In genomic region chr12:111500725-111501124, GRCm38 (mm10) we compare ENCODE assay signal across 12 mouse cellular contexts. TPM values are rescaled to one million over a fixed set of nuclear protein-coding genes. Genes with fewer than 3 reads are reported as not detected.
DNase-seq lines count a peak whose midpoint lies in the region; ATAC-seq and TF ChIP-seq lines count a peak whose summit lies in the region.
"Had no signal": no experiment of that assay in that cellular context is flagged by ENCODE, and none has a peak within 500 bp of the region (broad histone marks: within the 10 kb centered on the region; RNA-seq: fewer than 3 reads in every experiment).

No protein-coding gene starts in this region.

- H3K4me1 ChIP-seq in ES-E14 (ENCODE audit: control insufficient read depth in 2 of 2, insufficient read depth in 2 of 2, low read length in 2 of 2, poor library complexity in 1 of 2) = peaks cover 9 to 22% of the 10 kb centered on the region in 2 experiments; a peak in 3 of 4 replicates
- peaks cover 11% of the 10 kb centered on the region for H3K4me1 ChIP-seq in forebrain, embryonic 15.5 days
- H3K4me1 ChIP-seq in midbrain, embryonic 14.5 days (ENCODE audit: control insufficient read depth, insufficient read depth, low read length) = 0 out of 2 replicates have a peak, but pooled peaks cover 5% of the 10 kb centered on the region

- ATAC-seq in forebrain, embryonic 15.5 days (replicated peaks) = 0 out of 2 replicates have a peak, but pooled peaks have one; percentile 48
- ATAC-seq in midbrain, embryonic 14.5 days (ENCODE audit: low FRiP score, low TSS enrichment) = peak; percentile 46; the same call in 1 of the 2 replicates
- ATAC-seq in megakaryocyte, adult 5-6 weeks (ENCODE audit: poor library complexity, severe bottlenecking) = no peak
- ATAC-seq: Patski had no signal

- peak; percentile 82 for DNase-seq in ES-E14 (ENCODE audit: low read depth, low spot score)
- DNase-seq in brain, adult 2 months (ENCODE audit: low read depth, low spot score) = peak; percentile 79
- peak; percentile 73 for DNase-seq in midbrain, embryonic 14.5 days
- no peak for DNase-seq in adrenal gland, adult 18-20 months (ENCODE audit: low spot score in 2 of 2)
- no peak for DNase-seq in left cerebral cortex, adult 8-10 months (ENCODE audit: low spot score in 2 of 2)
- no peak for DNase-seq in cerebellum, postnatal 14 days
- DNase-seq: lung, adult 2 months had no signal

- no peaks in the 10 kb centered on the region for H3K36me3 ChIP-seq in ES-E14 (ENCODE audit: control insufficient read depth, insufficient read depth, low read length, poor library complexity, severe bottlenecking)
- H3K36me3 ChIP-seq in forebrain, embryonic 15.5 days = no peaks in the 10 kb centered on the region
- no peaks in the 10 kb centered on the region for H3K36me3 ChIP-seq in midbrain, embryonic 14.5 days (ENCODE audit: control insufficient read depth, insufficient read depth, low read length)

- WGBS in forebrain, embryonic 15.5 days = 11% methylated on average over 5 of the region's 5 CpGs
- 10% methylated on average over 5 of the region's 5 CpGs for WGBS in midbrain, embryonic 14.5 days

- 0 out of 2 replicates have a peak overlapping the region, but pooled peaks have one; percentile 22 for H3K4me2 ChIP-seq in forebrain, embryonic 15.5 days (replicated peaks)
- H3K4me2 ChIP-seq in midbrain, embryonic 14.5 days (ENCODE audit: low read length) = peak overlapping the region; percentile 24

- H3K27ac ChIP-seq in ES-E14 (ENCODE audit: insufficient read depth, low read depth, low read length, poor library complexity, severe bottlenecking) = no peak overlapping the region
- no peak overlapping the region for H3K27ac ChIP-seq in forebrain, embryonic 15.5 days (replicated peaks)
- peak overlapping the region; percentile 15; the same call in 1 of the 2 replicates for H3K27ac ChIP-seq in midbrain, embryonic 14.5 days (replicated peaks; ENCODE audit: low read depth, low read length)

- H3K9me3 ChIP-seq in ES-E14 (ENCODE audit: control insufficient read depth, insufficient read depth, low read depth, low read length) = no peaks in the 10 kb centered on the region
- H3K9me3 ChIP-seq in forebrain, embryonic 15.5 days = no peaks in the 10 kb centered on the region
- H3K9me3 ChIP-seq in midbrain, embryonic 14.5 days (ENCODE audit: control insufficient read depth, low read length) = no peaks in the 10 kb centered on the region

- H3K27me3 ChIP-seq in forebrain, embryonic 15.5 days = no peaks in the 10 kb centered on the region
- H3K27me3 ChIP-seq in midbrain, embryonic 14.5 days (ENCODE audit: control insufficient read depth, insufficient read depth, low read length) = no peaks in the 10 kb centered on the region
- H3K27me3 ChIP-seq: Patski had no signal

- no peak overlapping the region for H3K9ac ChIP-seq in ES-E14 (ENCODE audit: insufficient read depth, low read depth, low read length, poor library complexity, severe bottlenecking)
- H3K9ac ChIP-seq in forebrain, embryonic 15.5 days (replicated peaks) = no peak overlapping the region
- H3K9ac ChIP-seq in midbrain, embryonic 14.5 days (replicated peaks; ENCODE audit: low read length) = no peak overlapping the region

- 0 out of 4 replicates have a peak overlapping the region, but pooled peaks of 1 of the 2 experiments have one; percentile 9 for H3K4me3 ChIP-seq in ES-E14 (ENCODE audit: insufficient read depth in 1 of 2, low read depth in 1 of 2, low read length in 2 of 2, poor library complexity in 1 of 2, severe bottlenecking in 1 of 2)
- H3K4me3 ChIP-seq in forebrain, embryonic 15.5 days = no peak overlapping the region
- H3K4me3 ChIP-seq in midbrain, embryonic 14.5 days (replicated peaks; ENCODE audit: low read depth, low read length) = no peak overlapping the region
- H3K4me3 ChIP-seq: left cerebral cortex, adult 2 months had no signal

- in situ Hi-C loops in ES-E14 (cut with MboI; ENCODE audit: low sequenced_read_pairs in 2 of 2, unreplicated experiment in 2 of 2) = no loop called here

TF ChIP-seq in ES-E14, 5 proteins besides CTCF, POLR2A, EP300 and RAD21:
- no peak for TF ChIP-seq CHD2 (IDR thresholded peaks at IDR 0.05; ENCODE audit: low read depth, low read length)
- no peak for TF ChIP-seq HCFC1 (IDR thresholded peaks at IDR 0.05; ENCODE audit: borderline replicate concordance, insufficient read depth, low read length)
- no peak for TF ChIP-seq ZC3H11A (IDR thresholded peaks at IDR 0.05; ENCODE audit: borderline replicate concordance, low read depth, low read length)
- TF ChIP-seq MAFK (IDR thresholded peaks at IDR 0.05; ENCODE audit: insufficient read depth, low read depth, low read length) = no peak
- TF ChIP-seq ZNF384 (IDR thresholded peaks at IDR 0.05; ENCODE audit: low read depth, low read length) = no peak

RNA-seq across cellular contexts. Expression of gene Gm266, which starts 15.1 kb away (rescaled TPM):
- 0.62 and 0.90 TPM in 2 replicates for total RNA-seq in ES-E14 (2012; rRNA removed)
- polyA plus RNA-seq in forebrain, embryonic 15.5 days (2015; fragmentation: Nextera tagmentation; extraction: Ambion mirVana) = 0.55 and 0.79 TPM in 2 replicates
- polyA plus RNA-seq in midbrain, embryonic 14.5 days (2014; fragmentation: Nextera tagmentation; extraction: Ambion mirVana) = 1.5 and 1.9 TPM in 2 replicates
- total RNA-seq in adrenal gland, adult 18-20 months (2021) = not detected
- total RNA-seq in left cerebral cortex, adult 8-10 months (2022) = 1 to 10 TPM; 3.0 to 5.1 (median 3.8) TPM
- not detected in 2 replicates for total RNA-seq in megakaryocyte, adult 5-6 weeks (2015)
- not detected in 2 replicates for total RNA-seq in megakaryocyte, adult 5-6 weeks (2017)
- total RNA-seq: granulocyte monocyte progenitor cell, adult 5-6 weeks had no signal

RNA-seq across cellular contexts. Expression of gene Eif5, which starts 37.1 kb away (rescaled TPM):
- 269 and 331 TPM in 2 replicates for total RNA-seq in ES-E14 (2012; rRNA removed)
- polyA plus RNA-seq in forebrain, embryonic 15.5 days (2015; fragmentation: Nextera tagmentation; extraction: Ambion mirVana) = 620 and 638 TPM in 2 replicates
- 486 and 550 TPM in 2 replicates for polyA plus RNA-seq in midbrain, embryonic 14.5 days (2014; fragmentation: Nextera tagmentation; extraction: Ambion mirVana)
- 100 to 1,000 TPM; 393 to 425 TPM for total RNA-seq in adrenal gland, adult 18-20 months (2021)
- 100 to 1,000 TPM; 244 to 339 (median 284) TPM for total RNA-seq in left cerebral cortex, adult 8-10 months (2022)
- 255 and 299 TPM in 2 replicates for total RNA-seq in megakaryocyte, adult 5-6 weeks (2015)
- total RNA-seq in megakaryocyte, adult 5-6 weeks (2017) = 203 and 252 TPM in 2 replicates

RNA-seq across cellular contexts. Expression of gene Tnfaip2, which starts 58.5 kb away (rescaled TPM):
- total RNA-seq in ES-E14 (2012; rRNA removed) = 1.0 and 4.1 TPM in 2 replicates
- polyA plus RNA-seq in forebrain, embryonic 15.5 days (2015; fragmentation: Nextera tagmentation; extraction: Ambion mirVana) = 0.51 and 1.1 TPM in 2 replicates
- 0.28 and 0.82 TPM in 2 replicates for polyA plus RNA-seq in midbrain, embryonic 14.5 days (2014; fragmentation: Nextera tagmentation; extraction: Ambion mirVana)
- total RNA-seq in adrenal gland, adult 18-20 months (2021) = 10 to 100 TPM; 11.4 to 31.6 TPM
- total RNA-seq in left cerebral cortex, adult 8-10 months (2022) = 1 to 10 TPM in 1 of 4 experiments, under 1 TPM in 3; 0.44 to 1.3 (median 0.68) TPM
- total RNA-seq in megakaryocyte, adult 5-6 weeks (2015) = 42.7 and 43.7 TPM in 2 replicates
- total RNA-seq in megakaryocyte, adult 5-6 weeks (2017) = 81.0 and 109 TPM in 2 replicates

Comparison
In these comparisons a context has a peak if more than half of its experiments do, and no peak if none do; other contexts are left out.
1. DNase-seq: peak in ES-E14 (single experiment), brain, adult 2 months (single experiment) and midbrain, embryonic 14.5 days (single experiment); none in adrenal gland, adult 18-20 months (0 of 2), left cerebral cortex, adult 8-10 months (0 of 2) and cerebellum, postnatal 14 days (0 of 2).